Mouse (Mus musculus): Measurements from ENCODE around the gene Zfp639. TPM values are rescaled to one million over a fixed set of nuclear protein-coding genes. Genes with fewer than 3 reads are reported as not detected.
A peak's percentile ranks its signal among the peaks of the same experiment; 100 is the strongest.

The Zfp639 gene
- polyA plus RNA-seq, 2 experiments = 18.5 to 20.4 TPM

DNA sequence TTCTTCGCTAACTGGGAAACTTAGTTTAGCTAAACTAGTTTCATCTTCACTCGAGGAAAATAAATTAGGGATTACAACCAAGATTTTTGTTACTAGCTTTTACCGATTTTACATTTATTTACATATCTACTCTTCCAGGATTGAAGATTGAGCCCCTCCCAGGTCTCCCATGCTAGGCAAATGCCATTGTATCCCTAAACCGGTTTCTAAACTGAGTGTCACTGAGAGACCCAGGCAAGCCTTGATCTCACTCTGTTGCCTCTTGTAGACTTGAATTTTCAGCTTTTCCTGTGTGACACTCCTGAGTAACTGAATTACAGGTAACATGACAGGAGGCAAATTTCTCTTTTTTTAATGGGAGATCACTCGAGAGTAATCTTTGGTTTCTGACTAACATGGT, 20.0 kb downstream of the Zfp639 start:
- no peaks in the 10 kb centered on the region; the same call in none of the 2 replicates for H3K36me3 ChIP-seq (replicated peaks; ENCODE audit: control insufficient read depth, insufficient read depth, low read depth)
- peaks cover 5 to 9% of the 10 kb centered on the region in 2 experiments for H3K4me1 ChIP-seq (replicated peaks; ENCODE audit: control insufficient read depth in 2 of 2, insufficient read depth in 2 of 2, low read length in 1 of 2)
- 10% methylated on average over 5 of the region's 5 CpGs for WGBS (ENCODE audit: insufficient replicate concordance)
- peak overlapping the region; percentile 73; the same call in 1 of the 2 replicates for H3K27ac ChIP-seq
- peak overlapping the region; percentile 81 to 91 for H3K4me3 ChIP-seq (ENCODE audit: insufficient read depth in 1 of 2, low read depth in 2 of 2, low read length in 2 of 2)
- ATAC-seq (ENCODE audit: insufficient read depth) = no peak
- H3K9me3 ChIP-seq (ENCODE audit: control insufficient read depth, low read length) = no peaks in the 10 kb centered on the region; the same call in 1 of the 2 replicates
- DNase-seq (ENCODE audit: low read depth in 3 of 3, low spot score in 3 of 3) = no peak
- TF ChIP-seq EP300 (IDR thresholded peaks at IDR 0.05; ENCODE audit: low read depth) (no peak), CTCF (IDR thresholded peaks at IDR 0.05; ENCODE audit: low read depth) (no peak)
- H3K4me2 ChIP-seq (ENCODE audit: low read depth) = peak overlapping the region; percentile 78
- no peaks in the 10 kb centered on the region for H3K27me3 ChIP-seq (ENCODE audit: control insufficient read depth, insufficient read depth, low read length)
- H3K9ac ChIP-seq (replicated peaks) = peak overlapping the region; percentile 91

DNA sequence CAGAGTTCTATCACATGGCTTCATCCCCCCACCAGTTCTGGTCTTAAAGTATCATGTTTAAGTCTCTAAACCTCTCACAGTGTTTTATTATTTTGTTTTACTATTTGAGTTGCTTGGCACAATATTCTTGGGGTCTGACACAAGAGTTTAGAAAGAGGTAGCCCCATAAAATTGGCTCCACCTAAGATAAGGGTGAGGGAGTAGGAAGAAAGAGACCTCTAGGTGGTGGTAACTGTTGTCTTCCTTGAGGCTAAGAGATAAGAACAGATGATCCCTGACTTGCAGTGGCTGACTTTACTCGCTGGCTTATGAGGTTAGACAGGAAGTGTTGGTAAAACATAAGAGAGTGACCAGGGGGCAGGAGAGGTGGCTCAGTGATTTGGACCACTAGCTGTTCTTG, 25.6 kb downstream of the Zfp639 start:
- Histone ChIP-seq H3K27me3 (ENCODE audit: control insufficient read depth, insufficient read depth, low read length) (no peaks in the 10 kb centered on the region), H3K4me2 (ENCODE audit: low read depth) (peak overlapping the region; percentile 0; the same call in 1 of the 2 replicates), H3K4me1 (replicated peaks; ENCODE audit: control insufficient read depth in 2 of 2, insufficient read depth in 2 of 2, low read length in 1 of 2) (peaks cover 7 to 15% of the 10 kb centered on the region in 2 experiments), H3K4me3 (ENCODE audit: insufficient read depth in 1 of 2, low read depth in 2 of 2, low read length in 2 of 2) (no peak overlapping the region), H3K27ac (peak overlapping the region; percentile 21), H3K9me3 (ENCODE audit: control insufficient read depth, low read length) (no peaks in the 10 kb centered on the region), H3K9ac (replicated peaks) (peak overlapping the region; percentile 23; the same call in 1 of the 2 replicates), H3K36me3 (replicated peaks; ENCODE audit: control insufficient read depth, insufficient read depth, low read depth) (peaks cover 2% of the 10 kb centered on the region)
- no peak for DNase-seq (ENCODE audit: low read depth in 3 of 3, low spot score in 3 of 3)
- ATAC-seq (ENCODE audit: insufficient read depth) = peak; percentile 73
- TF ChIP-seq EP300 (IDR thresholded peaks at IDR 0.05; ENCODE audit: low read depth) (no peak), CTCF (IDR thresholded peaks at IDR 0.05; ENCODE audit: low read depth) (no peak)
- 16% methylated on average over 1 of the region's 1 CpGs for WGBS (ENCODE audit: insufficient replicate concordance)

DNA sequence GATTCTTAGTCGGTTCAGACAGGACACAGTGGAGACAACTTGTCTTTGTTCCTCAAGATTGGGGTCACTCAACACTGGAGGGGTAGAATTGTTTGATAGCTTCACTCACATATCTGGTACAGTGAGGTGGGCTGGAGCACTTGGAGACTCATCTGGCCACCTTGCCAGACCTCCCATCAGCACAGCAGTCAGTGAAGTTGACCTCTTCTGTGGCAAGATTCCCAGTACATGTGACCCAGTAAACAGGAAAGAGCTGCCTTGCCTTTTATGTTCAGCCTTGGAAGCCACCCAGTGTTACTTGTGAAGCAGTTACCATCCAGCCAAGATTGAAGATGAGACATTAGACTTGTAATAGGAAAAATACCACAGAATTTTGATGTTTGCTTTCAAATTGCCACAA, 27.5 kb downstream of the Zfp639 start:
- Histone ChIP-seq H3K27ac (no peak overlapping the region), H3K9ac (replicated peaks) (no peak overlapping the region), H3K4me1 (replicated peaks; ENCODE audit: control insufficient read depth in 2 of 2, insufficient read depth in 2 of 2, low read length in 1 of 2) (peaks cover 7 to 15% of the 10 kb centered on the region in 2 experiments), H3K4me3 (ENCODE audit: insufficient read depth in 1 of 2, low read depth in 2 of 2, low read length in 2 of 2) (no peak overlapping the region), H3K4me2 (ENCODE audit: low read depth) (no peak overlapping the region), H3K9me3 (ENCODE audit: control insufficient read depth, low read length) (no peaks in the 10 kb centered on the region), H3K27me3 (ENCODE audit: control insufficient read depth, insufficient read depth, low read length) (no peaks in the 10 kb centered on the region), H3K36me3 (replicated peaks; ENCODE audit: control insufficient read depth, insufficient read depth, low read depth) (peaks cover 2% of the 10 kb centered on the region)
- no peak for DNase-seq (ENCODE audit: low read depth in 3 of 3, low spot score in 3 of 3)
- no peak for ATAC-seq (ENCODE audit: insufficient read depth)
- 53% methylated on average over 1 of the region's 1 CpGs for WGBS (ENCODE audit: insufficient replicate concordance)
- TF ChIP-seq EP300 (IDR thresholded peaks at IDR 0.05; ENCODE audit: low read depth) (no peak), CTCF (IDR thresholded peaks at IDR 0.05; ENCODE audit: low read depth) (no peak)

DNA sequence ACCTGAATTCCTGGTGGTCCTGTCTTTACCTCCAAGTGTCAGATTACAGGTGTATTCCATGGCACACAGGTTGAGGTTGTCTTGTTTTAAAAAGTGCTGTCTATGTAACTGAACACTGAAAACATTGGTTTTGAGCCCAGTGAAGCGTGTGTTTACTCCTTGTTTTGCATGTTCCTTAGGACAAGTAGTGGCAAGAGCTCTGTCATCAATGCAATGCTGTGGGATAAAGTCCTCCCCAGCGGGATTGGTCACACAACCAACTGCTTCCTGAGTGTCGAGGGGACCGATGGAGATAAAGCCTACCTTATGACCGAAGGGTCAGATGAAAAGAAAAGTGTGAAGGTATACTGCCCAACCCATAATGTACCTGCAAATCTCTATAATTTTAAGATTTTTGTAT, 28.0 kb downstream of the Zfp639 start:
- H3K9me3 ChIP-seq (ENCODE audit: control insufficient read depth, low read length) = no peaks in the 10 kb centered on the region
- no peak for DNase-seq (ENCODE audit: low read depth in 3 of 3, low spot score in 3 of 3)
- no peak overlapping the region for H3K27ac ChIP-seq
- no peak for ATAC-seq (ENCODE audit: insufficient read depth)
- H3K36me3 ChIP-seq (replicated peaks; ENCODE audit: control insufficient read depth, insufficient read depth, low read depth) = peaks cover 2% of the 10 kb centered on the region
- H3K9ac ChIP-seq (replicated peaks) = no peak overlapping the region
- H3K27me3 ChIP-seq (ENCODE audit: control insufficient read depth, insufficient read depth, low read length) = no peaks in the 10 kb centered on the region
- H3K4me1 ChIP-seq (replicated peaks; ENCODE audit: control insufficient read depth in 2 of 2, insufficient read depth in 2 of 2, low read length in 1 of 2) = peaks cover 7 to 15% of the 10 kb centered on the region in 2 experiments
- no peak overlapping the region for H3K4me2 ChIP-seq (ENCODE audit: low read depth)
- no peak for TF ChIP-seq CTCF (IDR thresholded peaks at IDR 0.05; ENCODE audit: low read depth)
- TF ChIP-seq EP300 (IDR thresholded peaks at IDR 0.05; ENCODE audit: low read depth) = no peak
- no peak overlapping the region for H3K4me3 ChIP-seq (ENCODE audit: insufficient read depth in 1 of 2, low read depth in 2 of 2, low read length in 2 of 2)
- WGBS (ENCODE audit: insufficient replicate concordance) = 79% methylated on average over 5 of the region's 5 CpGs

DNA sequence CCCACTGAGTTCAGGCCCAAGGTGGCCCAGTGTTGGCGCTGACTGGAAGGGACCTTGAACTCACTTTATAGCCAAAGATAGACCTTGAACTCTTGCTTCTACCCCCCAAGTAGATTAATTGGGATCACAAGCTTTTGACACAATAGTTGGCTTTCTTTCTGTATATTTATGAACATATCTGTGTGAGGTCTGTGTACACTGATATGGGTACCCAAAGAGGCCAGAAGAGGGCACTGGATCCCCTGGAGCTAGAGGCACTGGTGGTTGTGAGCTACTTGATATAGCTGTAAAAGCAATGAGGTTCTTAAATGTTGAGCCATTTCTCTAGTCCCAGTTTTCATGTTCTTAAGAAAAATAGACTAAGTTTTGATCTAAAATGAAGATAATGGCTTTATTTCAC, 43.0 kb downstream of the Zfp639 start:
- no peak overlapping the region for H3K9ac ChIP-seq (replicated peaks)
- no peaks in the 10 kb centered on the region for H3K9me3 ChIP-seq (ENCODE audit: control insufficient read depth, low read length)
- DNase-seq (ENCODE audit: low read depth in 3 of 3, low spot score in 3 of 3) = no peak
- no peaks in the 10 kb centered on the region for H3K27me3 ChIP-seq (ENCODE audit: control insufficient read depth, insufficient read depth, low read length)
- H3K4me2 ChIP-seq (ENCODE audit: low read depth) = no peak overlapping the region
- TF ChIP-seq CTCF (IDR thresholded peaks at IDR 0.05; ENCODE audit: low read depth) (peak; percentile 46; the same call in 1 of the 2 replicates), EP300 (IDR thresholded peaks at IDR 0.05; ENCODE audit: low read depth) (no peak)
- no peak overlapping the region for H3K27ac ChIP-seq
- H3K4me1 ChIP-seq (replicated peaks; ENCODE audit: control insufficient read depth in 2 of 2, insufficient read depth in 2 of 2, low read length in 1 of 2) = no peaks in the 10 kb centered on the region
- H3K36me3 ChIP-seq (replicated peaks; ENCODE audit: control insufficient read depth, insufficient read depth, low read depth) = peaks cover 14% of the 10 kb centered on the region
- ATAC-seq (ENCODE audit: insufficient read depth) = no peak
- WGBS (ENCODE audit: insufficient replicate concordance) = 93% methylated on average over 1 of the region's 1 CpGs
- no peak overlapping the region for H3K4me3 ChIP-seq (ENCODE audit: insufficient read depth in 1 of 2, low read depth in 2 of 2, low read length in 2 of 2)
